27 mouse cellular contexts compared by ENCODE assay signal in genomic region chr4:129108624-129109023, GRCm38 (mm10). TPM values are rescaled to one million over a fixed set of nuclear protein-coding genes. Genes with fewer than 3 reads are reported as not detected.
DNase-seq lines count a peak whose midpoint lies in the region; ATAC-seq and TF ChIP-seq lines count a peak whose summit lies in the region.
"Had no signal": no experiment of that assay in that cellular context is flagged by ENCODE, and none has a peak within 500 bp of the region (broad histone marks: within the 10 kb centered on the region; RNA-seq: fewer than 3 reads in every experiment).

No protein-coding gene starts in this region.

- no peaks in the 10 kb centered on the region for H3K9me3 ChIP-seq in intestine, embryonic 16.5 days (ENCODE audit: control insufficient read depth, low read length)
- H3K9me3 ChIP-seq in intestine, embryonic 15.5 days, result no peaks in the 10 kb centered on the region
- H3K9me3 ChIP-seq in E14TG2a.4 (ENCODE audit: low read length), result no peaks in the 10 kb centered on the region
- H3K9me3 ChIP-seq in intestine, postnatal 0 days (ENCODE audit: control insufficient read depth), result no peaks in the 10 kb centered on the region
- H3K9me3 ChIP-seq: forebrain, embryonic 10.5 days; forebrain, embryonic 15.5 days; heart, embryonic 10.5 days; heart, embryonic 13.5 days; hindbrain, embryonic 15.5 days had no signal

- H3K4me1 ChIP-seq in intestine, embryonic 16.5 days (ENCODE audit: control insufficient read depth, insufficient read depth, low read length), result peaks cover 35% of the 10 kb centered on the region
- peaks cover 39% of the 10 kb centered on the region for H3K4me1 ChIP-seq in intestine, embryonic 15.5 days (replicated peaks)
- peaks cover 65% of the 10 kb centered on the region for H3K4me1 ChIP-seq in E14TG2a.4 (replicated peaks; ENCODE audit: low read depth, low read length)
- H3K4me1 ChIP-seq in intestine, postnatal 0 days (replicated peaks; ENCODE audit: control insufficient read depth, insufficient read depth, low read length), result peaks cover 5% of the 10 kb centered on the region; the same call in 1 of the 2 replicates

- no peak for TF ChIP-seq CTCF in E14TG2a.4 (conservative IDR thresholded peaks at IDR 0.05; ENCODE audit: low read length)
- no peak for TF ChIP-seq CTCF in intestine, postnatal 0 days (IDR thresholded peaks at IDR 0.05; ENCODE audit: low read depth)

- no peak overlapping the region for H3K4me3 ChIP-seq in intestine, embryonic 16.5 days (ENCODE audit: low read length)
- no peak overlapping the region for H3K4me3 ChIP-seq in intestine, embryonic 15.5 days (replicated peaks)
- H3K4me3 ChIP-seq in E14TG2a.4 (replicated peaks; ENCODE audit: low read length), result peak overlapping the region; percentile 39; the same call in 1 of the 2 replicates
- 0 out of 2 replicates have a peak overlapping the region, but pooled peaks have one; percentile 3 for H3K4me3 ChIP-seq in intestine, postnatal 0 days (ENCODE audit: low read depth, low read length)
- H3K4me3 ChIP-seq: forebrain, embryonic 10.5 days; forebrain, embryonic 15.5 days; heart, adult 2 months; heart, embryonic 10.5 days; heart, embryonic 13.5 days; hindbrain, embryonic 15.5 days had no signal

- 0 out of 2 replicates have a peak overlapping the region, but pooled peaks have one; percentile 19 for H3K27ac ChIP-seq in intestine, embryonic 16.5 days (ENCODE audit: low read length)
- H3K27ac ChIP-seq in intestine, embryonic 15.5 days, result no peak overlapping the region
- peak overlapping the region; percentile 91 for H3K27ac ChIP-seq in intestine, postnatal 0 days (ENCODE audit: low read depth, low read length)
- H3K27ac ChIP-seq: forebrain, embryonic 10.5 days; forebrain, embryonic 15.5 days; heart, adult 2 months; heart, embryonic 10.5 days; heart, embryonic 13.5 days; hindbrain, embryonic 15.5 days had no signal

- no peaks in the 10 kb centered on the region for H3K36me3 ChIP-seq in intestine, embryonic 16.5 days (ENCODE audit: control insufficient read depth, insufficient read depth, low read length)
- H3K36me3 ChIP-seq in intestine, embryonic 15.5 days, result no peaks in the 10 kb centered on the region
- no peaks in the 10 kb centered on the region for H3K36me3 ChIP-seq in E14TG2a.4 (ENCODE audit: insufficient read depth, low read length)
- H3K36me3 ChIP-seq in intestine, postnatal 0 days (ENCODE audit: control insufficient read depth, insufficient read depth), result peaks cover 13% of the 10 kb centered on the region; the same call in 1 of the 2 replicates
- H3K36me3 ChIP-seq: forebrain, embryonic 10.5 days; forebrain, embryonic 15.5 days; heart, embryonic 10.5 days; heart, embryonic 13.5 days; hindbrain, embryonic 15.5 days had no signal

- H3K4me2 ChIP-seq in intestine, embryonic 16.5 days (ENCODE audit: low read depth, low read length), result no peak overlapping the region; the same call in 1 of the 2 replicates
- no peak overlapping the region for H3K4me2 ChIP-seq in intestine, embryonic 15.5 days (replicated peaks)
- peak overlapping the region; percentile 71 for H3K4me2 ChIP-seq in intestine, postnatal 0 days (replicated peaks; ENCODE audit: low read depth)
- H3K4me2 ChIP-seq: forebrain, embryonic 15.5 days; heart, embryonic 13.5 days; hindbrain, embryonic 15.5 days had no signal

- H3K27me3 ChIP-seq in intestine, embryonic 16.5 days (replicated peaks; ENCODE audit: control insufficient read depth, insufficient read depth, low read length), result no peaks in the 10 kb centered on the region; the same call in 1 of the 2 replicates
- peaks cover 18% of the 10 kb centered on the region for H3K27me3 ChIP-seq in intestine, embryonic 15.5 days (replicated peaks)
- H3K27me3 ChIP-seq in E14TG2a.4 (ENCODE audit: insufficient read depth, low read length), result peaks cover 78% of the 10 kb centered on the region
- no peaks in the 10 kb centered on the region for H3K27me3 ChIP-seq in intestine, postnatal 0 days (replicated peaks; ENCODE audit: control insufficient read depth, insufficient read depth, low read length)

- 0 out of 2 replicates have a peak overlapping the region, but pooled peaks have one; percentile 0 for H3K9ac ChIP-seq in intestine, embryonic 16.5 days (ENCODE audit: low read depth, low read length)
- no peak overlapping the region for H3K9ac ChIP-seq in intestine, embryonic 15.5 days
- no peak overlapping the region for H3K9ac ChIP-seq in intestine, postnatal 0 days (ENCODE audit: low read depth, low read length)
- H3K9ac ChIP-seq: forebrain, embryonic 15.5 days; heart, embryonic 13.5 days; hindbrain, embryonic 15.5 days had no signal

- ATAC-seq in intestine, embryonic 16.5 days, result no peak
- ATAC-seq in intestine, embryonic 15.5 days, result no peak
- no peak for ATAC-seq in intestine, postnatal 0 days
- ATAC-seq: activated CD4-positive, CD25-positive, alpha-beta regulatory T cell, adult 4 months; forebrain, embryonic 15.5 days had no signal

- DNase-seq in yolk sac, embryonic 10.5 days (ENCODE audit: low spot score), result no peak
- no peak for DNase-seq in layer of hippocampus, adult 18-20 months (ENCODE audit: low spot score in 2 of 2)
- DNase-seq: adrenal gland, postnatal 10 days; adrenal gland, postnatal 36 days; B cell, adult 2 months; cerebellum, adult 18-20 months; cerebellum, adult 9-10 months; cerebellum, postnatal 14 days; gastrocnemius, postnatal 10 days; gastrocnemius, postnatal 36 days; heart, adult 2 months; heart, postnatal 14 days; heart, postnatal 4 days had no signal

- WGBS in intestine, embryonic 16.5 days, result 79% methylated on average over 7 of the region's 7 CpGs
- WGBS in intestine, embryonic 15.5 days, result 85% methylated on average over 7 of the region's 7 CpGs
- WGBS in intestine, postnatal 0 days, result 65% methylated on average over 7 of the region's 7 CpGs

RNA-seq across cellular contexts. Expression of gene Tmem54, which starts 3.3 kb away (rescaled TPM):
- 159 and 167 TPM in 2 replicates for polyA plus RNA-seq in intestine, embryonic 16.5 days (2015; fragmentation: Nextera tagmentation; extraction: Ambion mirVana)
- 90.0 and 106 TPM in 2 replicates for polyA plus RNA-seq in intestine, embryonic 15.5 days (2015; fragmentation: Nextera tagmentation; extraction: Ambion mirVana)
- 363 and 366 TPM in 2 replicates for polyA plus RNA-seq in intestine, postnatal 0 days (2015; fragmentation: Nextera tagmentation; extraction: Ambion mirVana)
- not detected for total RNA-seq in layer of hippocampus, adult 18-20 months (2021)
- total RNA-seq: adrenal gland, postnatal 10 days; adrenal gland, postnatal 36 days; CH12.LX; gastrocnemius, adult 18-20 months; gastrocnemius, postnatal 10 days; gastrocnemius, postnatal 36 days; granulocyte monocyte progenitor cell, adult 5-6 weeks; heart, adult 2 months; heart, postnatal 14 days; heart, postnatal 4 days; MEL had no signal
- polyA plus RNA-seq: activated CD4-positive, CD25-positive, alpha-beta regulatory T cell, adult 4 months; forebrain, embryonic 15.5 days; hindbrain, embryonic 15.5 days had no signal

RNA-seq across cellular contexts. Expression of gene Hpca, which starts 13.2 kb away (rescaled TPM):
- 4.0 and 4.5 TPM in 2 replicates for polyA plus RNA-seq in intestine, embryonic 16.5 days (2015; fragmentation: Nextera tagmentation; extraction: Ambion mirVana)
- polyA plus RNA-seq in intestine, embryonic 15.5 days (2015; fragmentation: Nextera tagmentation; extraction: Ambion mirVana), result 4.1 and 5.2 TPM in 2 replicates
- polyA plus RNA-seq in intestine, postnatal 0 days (2015; fragmentation: Nextera tagmentation; extraction: Ambion mirVana), result 3.9 and 4.6 TPM in 2 replicates
- 1,000 to 10,000 TPM; 2,309 to 2,704 TPM for total RNA-seq in layer of hippocampus, adult 18-20 months (2021)
- total RNA-seq: gastrocnemius, adult 18-20 months; gastrocnemius, postnatal 36 days; granulocyte monocyte progenitor cell, adult 5-6 weeks had no signal
- polyA plus RNA-seq: activated CD4-positive, CD25-positive, alpha-beta regulatory T cell, adult 4 months had no signal

RNA-seq across cellular contexts. Expression of gene Fndc5, which starts 28.2 kb away (rescaled TPM):
- polyA plus RNA-seq in intestine, embryonic 16.5 days (2015; fragmentation: Nextera tagmentation; extraction: Ambion mirVana), result 1.5 and 2.2 TPM in 2 replicates
- 2.7 and 2.9 TPM in 2 replicates for polyA plus RNA-seq in intestine, embryonic 15.5 days (2015; fragmentation: Nextera tagmentation; extraction: Ambion mirVana)
- 14.5 and 15.4 TPM in 2 replicates for polyA plus RNA-seq in intestine, postnatal 0 days (2015; fragmentation: Nextera tagmentation; extraction: Ambion mirVana)
- 10 to 100 TPM; 75.5 to 84.2 TPM for total RNA-seq in layer of hippocampus, adult 18-20 months (2021)
- total RNA-seq: granulocyte monocyte progenitor cell, adult 5-6 weeks had no signal

RNA-seq across cellular contexts. Expression of gene Rnf19b, which starts 50.6 kb away (rescaled TPM):
- 5.6 and 7.0 TPM in 2 replicates for polyA plus RNA-seq in intestine, embryonic 16.5 days (2015; fragmentation: Nextera tagmentation; extraction: Ambion mirVana)
- 6.7 and 7.0 TPM in 2 replicates for polyA plus RNA-seq in intestine, embryonic 15.5 days (2015; fragmentation: Nextera tagmentation; extraction: Ambion mirVana)
- polyA plus RNA-seq in intestine, postnatal 0 days (2015; fragmentation: Nextera tagmentation; extraction: Ambion mirVana), result 11.0 and 12.2 TPM in 2 replicates
- total RNA-seq in layer of hippocampus, adult 18-20 months (2021), result 10 to 100 TPM; 43.5 to 46.4 TPM

Comparison
In these comparisons a context has a peak if more than half of its experiments do, and no peak if none do; other contexts are left out.
1. H3K4me3 ChIP-seq: peak in E14TG2a.4 (single experiment) and intestine, postnatal 0 days (single experiment); none in intestine, embryonic 16.5 days (single experiment) and intestine, embryonic 15.5 days (single experiment).